Mouse (Mus musculus) intestine, postnatal 0 days (tissue): ENCODE data around the gene Gm45837. TPM values are rescaled to one million over a fixed set of nuclear protein-coding genes. Genes with fewer than 3 reads are reported as not detected.

Source experiments
- ATAC-seq: fragments of 200-750 bp; cut with Nextera tagmentation; 2 replicates; pipeline ENCODE4 v1.8.0; 2017; ENCODE audit warnings: mild to moderate bottlenecking, moderate TSS enrichment, moderate library complexity
- H3K27ac ChIP-seq: fragments of 300-500 bp; sonication (generic); 2 replicates; pipeline ENCODE4 v1.5.1; 2014; ENCODE audit warnings: mild to moderate bottlenecking, low read depth, low read length, moderate library complexity
- H3K27me3 ChIP-seq: fragments of 300-500 bp; sonication (generic); replicated peaks from 2 replicates; pipeline ENCODE4 v1.6.1; 2014; ENCODE audit warnings: low read length, mixed read lengths; ENCODE audit not compliant: control insufficient read depth, insufficient read depth
- H3K36me3 ChIP-seq: fragments of 300-500 bp; sonication (generic); 2 replicates; pipeline ENCODE4 v1.6.1; 2014; ENCODE audit warnings: mild to moderate bottlenecking, moderate library complexity; ENCODE audit not compliant: control insufficient read depth, insufficient read depth
- H3K4me1 ChIP-seq: fragments of 300-500 bp; sonication (generic); replicated peaks from 2 replicates; pipeline ENCODE4 v1.6.1; 2014; ENCODE audit warnings: antibody characterized with exemption, low read length, mixed read lengths; ENCODE audit not compliant: control insufficient read depth, insufficient read depth
- H3K4me2 ChIP-seq: fragments of 300-500 bp; sonication (generic); replicated peaks from 2 replicates; pipeline ENCODE4 v1.6.1; 2014; ENCODE audit warnings: low read depth, mild to moderate bottlenecking, moderate library complexity
- H3K4me3 ChIP-seq: fragments of 300-500 bp; sonication (generic); 2 replicates; pipeline ENCODE4 v1.5.1; 2014; ENCODE audit warnings: low read depth, low read length
- H3K9ac ChIP-seq: fragments of 300-500 bp; sonication (generic); 2 replicates; pipeline ENCODE4 v1.6.1; 2014; ENCODE audit warnings: mild to moderate bottlenecking, low read depth, low read length
- H3K9me3 ChIP-seq: fragments of 300-500 bp; sonication (generic); 2 replicates; pipeline ENCODE4 v1.6.1; 2016; ENCODE audit warnings: mixed run types; ENCODE audit not compliant: control insufficient read depth
- CTCF ChIP-seq: sonication (generic); IDR thresholded peaks from 2 replicates; pipeline ENCODE4 v1.5.1; 2016; ENCODE audit warnings: low read depth, mild to moderate bottlenecking, control low read depth, antibody characterized with exemption, moderate library complexity
- WGBS: fragments of 180-500 bp; shearing (Covaris S2); extraction: QIAGEN DNeasy Blood & Tissue Kit; methylation state at CpG from one replicate; pipeline ENCODE4 v1.1.7; 2014; 5-methylcytosine and 5-hydroxymethylcytosine counted together
- polyA plus RNA-seq: library from polyadenylated mRNA; unstranded; fragments of >200 nt; fragmentation: Nextera tagmentation; extraction: Ambion mirVana; gene quantifications from 2 replicates; pipeline ENCODE4 v1.2.1, GENCODE M21; 2015

Gene Gm45837
- polyA plus RNA-seq, 1 experiment from 2014 or later: not detected

- no peak for TF ChIP-seq CTCF
- Histone ChIP-seq H3K27me3 (no peaks in the 10 kb centered on the region), H3K4me2 (0 out of 2 replicates have a peak overlapping the region, but pooled peaks have one; percentile 13), H3K4me1 (no peaks in the 10 kb centered on the region), H3K27ac (no peak overlapping the region), H3K4me3 (no peak overlapping the region), H3K9me3 (no peaks in the 10 kb centered on the region), H3K36me3 (no peaks in the 10 kb centered on the region), H3K9ac (no peak overlapping the region)
- WGBS: 42% methylated on average over 8 of the region's 8 CpGs
- no peak for ATAC-seq
Observed at GRCm38 (mm10) chr7:101537541-101537940, 126.9 kb downstream of the Gm45837 start.

GRCm38 (mm10) chr7:101538141-101538933, 127.7 kb downstream of the Gm45837 start:
- no peaks in the 10 kb centered on the region for H3K4me1 ChIP-seq
- H3K9ac ChIP-seq: no peak overlapping the region
- 0 out of 2 replicates have a peak overlapping the region, but pooled peaks have one; percentile 13 for H3K4me2 ChIP-seq
- peak; percentile 46; the same call in 1 of the 2 replicates for ATAC-seq
- H3K9me3 ChIP-seq: no peaks in the 10 kb centered on the region
- WGBS: 33% methylated on average over 14 of the region's 14 CpGs
- no peak overlapping the region for H3K27ac ChIP-seq
- TF ChIP-seq CTCF: peak; percentile 72
- H3K27me3 ChIP-seq: no peaks in the 10 kb centered on the region
- H3K36me3 ChIP-seq: no peaks in the 10 kb centered on the region
- no peak overlapping the region for H3K4me3 ChIP-seq

GRCm38 (mm10) chr7:101539774-101540173, 129.1 kb downstream of the Gm45837 start:
- Histone ChIP-seq H3K27me3 (no peaks in the 10 kb centered on the region), H3K27ac (no peak overlapping the region), H3K4me3 (no peak overlapping the region), H3K9me3 (no peaks in the 10 kb centered on the region), H3K9ac (no peak overlapping the region), H3K4me1 (no peaks in the 10 kb centered on the region), H3K36me3 (no peaks in the 10 kb centered on the region), H3K4me2 (no peak overlapping the region)
- WGBS: 49% methylated on average over 9 of the region's 9 CpGs
- TF ChIP-seq CTCF: no peak
- no peak for ATAC-seq

- no peaks in the 10 kb centered on the region for H3K36me3 ChIP-seq
- no peak overlapping the region for H3K27ac ChIP-seq
- H3K9ac ChIP-seq: no peak overlapping the region
- no peak overlapping the region for H3K4me2 ChIP-seq
- H3K4me1 ChIP-seq: no peaks in the 10 kb centered on the region
- TF ChIP-seq CTCF: no peak
- peak; percentile 46; the same call in 1 of the 2 replicates for ATAC-seq
- no peaks in the 10 kb centered on the region for H3K9me3 ChIP-seq
- WGBS: 42% methylated on average over 5 of the region's 5 CpGs
- H3K4me3 ChIP-seq: no peak overlapping the region
- H3K27me3 ChIP-seq: no peaks in the 10 kb centered on the region
Observed at GRCm38 (mm10) chr7:101540684-101541083, 130.0 kb downstream of the Gm45837 start.

- peak; percentile 87 for TF ChIP-seq CTCF
- H3K9ac ChIP-seq: no peak overlapping the region
- 4% methylated on average over 11 of the region's 11 CpGs for WGBS
- no peaks in the 10 kb centered on the region for H3K36me3 ChIP-seq
- no peaks in the 10 kb centered on the region for H3K27me3 ChIP-seq
- ATAC-seq: peak; percentile 57; the same call in 1 of the 2 replicates
- no peaks in the 10 kb centered on the region for H3K4me1 ChIP-seq
- no peak overlapping the region for H3K4me3 ChIP-seq
- H3K4me2 ChIP-seq: 0 out of 2 replicates have a peak overlapping the region, but pooled peaks have one; percentile 9
- H3K9me3 ChIP-seq: no peaks in the 10 kb centered on the region
- H3K27ac ChIP-seq: no peak overlapping the region
Observed at GRCm38 (mm10) chr7:101541132-101541531, 130.4 kb downstream of the Gm45837 start.

GRCm38 (mm10) chr7:101541734-101542133, 131.0 kb downstream of the Gm45837 start:
- ATAC-seq: no peak
- H3K9ac ChIP-seq: no peak overlapping the region
- 0 out of 2 replicates have a peak overlapping the region, but pooled peaks have one; percentile 9 for H3K4me2 ChIP-seq
- H3K4me3 ChIP-seq: no peak overlapping the region
- H3K27ac ChIP-seq: no peak overlapping the region
- no peak for TF ChIP-seq CTCF
- H3K4me1 ChIP-seq: no peaks in the 10 kb centered on the region
- no peaks in the 10 kb centered on the region for H3K9me3 ChIP-seq
- H3K36me3 ChIP-seq: no peaks in the 10 kb centered on the region
- 79% methylated on average over 10 of the region's 10 CpGs for WGBS
- H3K27me3 ChIP-seq: no peaks in the 10 kb centered on the region
